Mouse (Mus musculus): ENCODE measurements around the gene Mia. TPM values are rescaled to one million over a fixed set of nuclear protein-coding genes. Genes with fewer than 3 reads are reported as not detected.

Gene Mia
- polyA plus RNA-seq, 1 experiment from 2014 or later, result 18.3 TPM

DNA sequence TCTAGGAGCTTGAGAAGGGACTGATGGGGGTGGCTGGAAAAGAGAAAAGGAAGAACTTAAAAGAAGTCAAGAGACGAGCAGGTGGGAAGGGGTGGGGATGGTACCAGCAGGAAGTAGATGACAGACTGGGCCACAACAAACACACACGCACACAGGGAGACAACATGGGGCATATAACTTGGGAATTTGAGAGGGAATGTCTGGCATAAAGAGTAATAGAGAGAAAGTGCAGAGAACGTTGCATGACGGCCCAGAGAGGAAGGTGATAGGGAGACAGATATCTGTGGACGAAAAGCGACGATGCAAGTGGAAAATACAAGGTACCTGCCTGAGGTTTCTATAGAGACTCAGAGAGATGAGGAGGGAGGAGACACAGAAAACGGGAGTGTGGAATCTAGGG, 15.3 kb downstream of the Mia start:
- H3K27ac ChIP-seq, result peak overlapping the region; percentile 99
- H3K9me3 ChIP-seq (replicated peaks), result no peaks in the 10 kb centered on the region
- H3K9ac ChIP-seq, result peak overlapping the region; percentile 79
- peaks cover 40% of the 10 kb centered on the region for H3K36me3 ChIP-seq
- WGBS, result under 1% methylated on average over 8 of the region's 8 CpGs
- peak overlapping the region; percentile 86 for H3K4me2 ChIP-seq
- no peak for ATAC-seq (replicated peaks; ENCODE audit: low FRiP score)
- no peaks in the 10 kb centered on the region for H3K27me3 ChIP-seq
- H3K4me1 ChIP-seq, result peaks cover 61% of the 10 kb centered on the region
- H3K4me3 ChIP-seq (replicated peaks), result peak overlapping the region; percentile 72

DNA sequence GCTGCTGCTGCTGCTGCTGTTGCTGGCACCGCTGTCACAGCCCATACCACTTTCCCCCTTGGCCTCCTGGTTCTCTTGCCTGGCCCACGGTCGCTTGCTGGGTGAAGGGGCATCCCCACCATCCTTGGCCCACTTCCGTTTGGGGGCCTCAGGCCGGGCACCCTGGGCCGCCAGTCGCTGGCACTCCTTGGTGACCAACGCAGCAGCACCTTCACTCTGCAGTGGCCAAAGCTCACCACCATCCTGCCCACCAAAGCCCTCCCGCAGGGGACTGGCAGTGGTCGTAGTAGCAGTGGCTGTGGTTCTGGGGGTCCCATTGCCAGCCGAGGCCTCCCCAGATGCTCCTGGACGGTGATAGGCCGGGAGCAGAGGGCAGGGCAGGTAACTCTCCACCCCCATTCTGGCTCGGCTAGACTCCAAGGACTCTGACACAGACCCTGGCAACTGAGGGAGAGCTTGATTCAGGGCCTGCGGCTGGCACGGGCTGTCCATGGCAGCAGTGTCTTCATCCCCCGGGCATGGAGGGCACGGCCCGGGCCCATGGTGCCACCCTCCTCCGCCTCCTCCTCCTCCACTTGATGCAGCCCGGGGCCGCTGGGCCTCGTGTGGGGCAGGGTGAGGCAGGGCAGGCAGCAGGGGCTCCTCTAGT, 15.8 kb downstream of the Mia start:
- H3K4me1 ChIP-seq, result peaks cover 67% of the 10 kb centered on the region
- H3K36me3 ChIP-seq, result peaks cover 37% of the 10 kb centered on the region
- 64% methylated on average over 23 of the region's 23 CpGs for WGBS
- no peak for ATAC-seq (replicated peaks; ENCODE audit: low FRiP score)
- H3K9me3 ChIP-seq (replicated peaks), result no peaks in the 10 kb centered on the region
- H3K4me2 ChIP-seq, result peak overlapping the region; percentile 86
- H3K27me3 ChIP-seq, result no peaks in the 10 kb centered on the region
- 0 out of 2 replicates have a peak overlapping the region, but pooled peaks have one; percentile 99 for H3K27ac ChIP-seq
- H3K4me3 ChIP-seq (replicated peaks), result peak overlapping the region; percentile 72
- peak overlapping the region; percentile 79 for H3K9ac ChIP-seq

DNA sequence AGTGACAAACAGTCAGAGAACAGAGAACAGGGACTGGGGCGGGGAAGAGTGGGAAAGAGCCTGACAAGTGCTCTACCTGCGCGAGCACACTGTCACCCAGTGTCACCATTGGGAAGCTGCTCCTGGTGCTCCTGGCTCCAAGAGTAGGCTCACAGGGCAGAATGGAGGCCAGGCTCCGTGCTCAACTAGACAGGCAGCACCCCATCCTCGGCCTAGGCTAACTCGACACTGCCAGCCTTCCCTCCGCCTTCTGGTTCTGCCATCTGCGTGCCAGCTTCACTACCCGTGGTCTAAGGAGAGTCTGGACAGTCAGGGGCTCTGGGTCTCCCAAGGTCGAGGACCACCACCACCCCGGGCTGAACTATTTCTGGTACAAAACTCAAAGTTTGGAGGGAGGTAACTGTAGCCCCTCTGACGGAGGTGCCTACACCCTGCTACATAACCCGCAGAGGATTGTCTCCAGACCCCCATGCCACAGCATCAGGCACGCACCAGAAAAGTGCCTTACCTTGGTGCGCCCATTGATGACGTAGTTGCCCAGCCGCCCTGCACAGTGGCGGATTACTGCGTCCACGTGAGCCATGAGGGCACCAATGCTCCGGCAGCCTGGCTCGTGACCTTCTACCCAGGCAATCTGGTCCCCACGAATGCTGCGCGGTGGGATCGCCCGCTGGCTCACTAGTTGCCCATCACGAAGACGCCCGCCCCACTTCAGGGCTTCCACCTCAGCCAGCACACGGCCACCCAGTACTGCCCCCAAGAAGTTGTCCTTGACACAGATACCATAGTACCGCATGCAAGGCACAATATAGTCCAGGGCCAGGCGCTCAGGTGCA, 16.6 kb downstream of the Mia start:
- Histone ChIP-seq H3K4me1 (peaks cover 70% of the 10 kb centered on the region), H3K9ac (peak overlapping the region; percentile 79), H3K9me3 (replicated peaks) (no peaks in the 10 kb centered on the region), H3K27me3 (no peaks in the 10 kb centered on the region), H3K4me3 (replicated peaks) (peak overlapping the region; percentile 72), H3K4me2 (peak overlapping the region; percentile 86), H3K27ac (no peak overlapping the region), H3K36me3 (peaks cover 41% of the 10 kb centered on the region)
- WGBS, result 78% methylated on average over 33 of the region's 33 CpGs
- no peak for ATAC-seq (replicated peaks; ENCODE audit: low FRiP score)

DNA sequence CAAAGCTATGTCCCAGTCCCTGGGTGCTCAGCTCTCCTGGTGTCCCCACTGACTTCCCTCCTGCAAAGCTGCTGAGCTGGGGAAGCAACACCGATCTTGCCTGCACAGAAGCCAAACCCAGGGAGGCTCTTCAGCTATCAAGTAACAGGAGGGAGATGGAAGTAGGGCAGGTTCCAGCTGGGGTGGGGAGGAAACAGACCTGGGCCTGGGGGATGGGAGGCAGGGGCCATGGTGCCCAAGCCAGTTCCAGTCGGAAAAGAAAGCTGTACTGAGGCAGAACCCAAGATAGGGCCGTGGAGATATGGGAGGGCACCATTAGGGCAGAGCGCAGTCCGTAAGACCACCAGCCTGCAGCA, 17.5 kb downstream of the Mia start:
- H3K4me1 ChIP-seq, result peaks cover 70% of the 10 kb centered on the region
- peak overlapping the region; percentile 72; the same call in 1 of the 2 replicates for H3K4me3 ChIP-seq (replicated peaks)

DNA sequence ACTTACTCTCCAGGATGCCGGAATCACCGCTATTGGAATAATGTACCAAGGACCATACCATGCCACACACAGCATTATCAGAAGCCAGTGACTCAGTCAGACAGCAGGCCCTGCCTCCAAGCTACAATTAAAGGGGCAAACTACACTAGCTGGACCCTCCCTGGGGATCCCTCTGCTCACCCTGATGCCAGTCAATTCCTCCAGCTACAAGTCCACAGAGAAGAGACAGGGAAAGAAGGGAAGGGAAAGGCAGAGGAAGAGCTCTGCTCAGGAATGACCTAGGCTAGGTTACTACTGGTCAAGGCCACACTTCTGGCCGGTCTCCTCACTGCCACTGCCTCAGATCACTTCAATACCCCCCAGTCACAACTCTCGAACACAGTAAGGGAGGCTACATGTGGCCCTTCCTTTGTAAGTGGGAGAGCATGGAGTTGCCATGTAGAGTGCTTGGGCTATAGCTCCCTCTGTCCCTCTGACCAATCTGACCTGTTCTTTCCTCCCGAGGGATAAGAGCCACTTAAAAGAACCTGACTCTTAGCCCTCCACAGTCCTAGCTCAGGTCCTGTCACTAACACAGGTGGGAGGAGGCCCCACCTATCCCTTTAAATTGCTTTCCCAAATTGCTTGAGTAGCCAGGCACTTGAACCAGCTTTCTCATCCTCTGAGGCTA, 18.0 kb downstream of the Mia start:
- WGBS, result 74% methylated on average over 5 of the region's 5 CpGs
- H3K4me1 ChIP-seq, result peaks cover 69% of the 10 kb centered on the region

More for the DNA sequence above, 17.5 kb downstream of the Mia start:
- Histone ChIP-seq H3K36me3 (peaks cover 50% of the 10 kb centered on the region), H3K27me3 (no peaks in the 10 kb centered on the region), H3K27ac (no peak overlapping the region), H3K9me3 (replicated peaks) (no peaks in the 10 kb centered on the region), H3K9ac (no peak overlapping the region), H3K4me2 (peak overlapping the region; percentile 86)
- ATAC-seq (replicated peaks; ENCODE audit: low FRiP score), result no peak
- whole genome bisulfite sequencing, result 56% methylated on average over 5 of the region's 5 CpGs

DNA sequence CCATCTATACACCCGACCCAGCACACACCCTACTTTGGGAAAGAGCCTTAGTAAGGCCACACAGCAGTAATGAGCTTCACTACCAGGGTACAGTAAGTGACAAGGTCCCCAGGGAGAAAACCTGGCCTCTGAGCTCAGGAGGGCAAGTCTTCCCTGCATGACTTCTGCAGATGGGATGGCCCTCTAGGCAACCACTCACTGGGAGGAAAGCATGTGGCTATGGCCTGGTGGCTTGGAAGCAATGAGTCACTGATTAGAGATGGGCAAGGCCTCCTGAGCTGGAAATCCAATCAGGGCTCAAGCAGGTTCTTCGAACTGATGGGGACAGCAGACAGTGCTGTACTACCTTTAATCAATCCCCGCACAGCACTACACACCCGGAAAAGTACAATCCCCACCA, 19.2 kb downstream of the Mia start:
- Histone ChIP-seq H3K4me1 (peaks cover 61% of the 10 kb centered on the region), H3K4me3 (replicated peaks) (no peak overlapping the region), H3K9ac (0 out of 2 replicates have a peak overlapping the region, but pooled peaks have one; percentile 1), H3K36me3 (peaks cover 64% of the 10 kb centered on the region), H3K27me3 (no peaks in the 10 kb centered on the region), H3K4me2 (no peak overlapping the region), H3K9me3 (replicated peaks) (no peaks in the 10 kb centered on the region), H3K27ac (peak overlapping the region; percentile 4; the same call in 1 of the 2 replicates)
- 79% methylated on average over 4 of the region's 4 CpGs for WGBS
- ATAC-seq (replicated peaks; ENCODE audit: low FRiP score), result no peak

More for the DNA sequence above, 18.0 kb downstream of the Mia start:
- Histone ChIP-seq H3K27ac (peak overlapping the region; percentile 10; the same call in 1 of the 2 replicates), H3K36me3 (peaks cover 56% of the 10 kb centered on the region), H3K27me3 (no peaks in the 10 kb centered on the region), H3K9ac (no peak overlapping the region), H3K4me3 (replicated peaks) (0 out of 2 replicates have a peak overlapping the region, but pooled peaks have one; percentile 72), H3K9me3 (replicated peaks) (no peaks in the 10 kb centered on the region), H3K4me2 (peak overlapping the region; percentile 86)
- ATAC-seq (replicated peaks; ENCODE audit: low FRiP score), result no peak

DNA sequence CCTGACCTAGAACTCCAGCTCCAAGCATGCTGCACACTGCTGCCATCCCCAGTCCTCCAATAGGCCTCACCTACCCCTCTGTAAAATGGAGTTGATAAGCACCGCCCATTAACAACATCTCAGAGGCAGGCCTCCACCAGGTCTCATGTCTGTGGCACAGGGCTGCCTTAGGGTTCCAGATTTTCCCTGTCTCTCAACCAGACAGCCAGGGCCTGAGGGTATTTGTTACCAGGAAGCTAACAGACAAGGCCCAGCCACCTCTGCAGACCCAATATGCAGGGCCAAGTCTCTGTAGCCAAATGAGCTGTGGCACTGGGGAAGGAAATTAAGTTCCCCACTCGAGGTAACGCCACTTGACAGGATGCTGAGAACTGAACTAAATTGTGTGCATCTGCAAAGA, 20.0 kb downstream of the Mia start:
- Histone ChIP-seq H3K4me1 (peaks cover 60% of the 10 kb centered on the region), H3K4me2 (no peak overlapping the region), H3K27me3 (no peaks in the 10 kb centered on the region), H3K36me3 (peaks cover 64% of the 10 kb centered on the region), H3K4me3 (replicated peaks) (no peak overlapping the region), H3K9me3 (replicated peaks) (no peaks in the 10 kb centered on the region), H3K27ac (peak overlapping the region; percentile 13; the same call in 1 of the 2 replicates), H3K9ac (no peak overlapping the region)
- 79% methylated on average over 3 of the region's 3 CpGs for WGBS
- no peak for ATAC-seq (replicated peaks; ENCODE audit: low FRiP score)

DNA sequence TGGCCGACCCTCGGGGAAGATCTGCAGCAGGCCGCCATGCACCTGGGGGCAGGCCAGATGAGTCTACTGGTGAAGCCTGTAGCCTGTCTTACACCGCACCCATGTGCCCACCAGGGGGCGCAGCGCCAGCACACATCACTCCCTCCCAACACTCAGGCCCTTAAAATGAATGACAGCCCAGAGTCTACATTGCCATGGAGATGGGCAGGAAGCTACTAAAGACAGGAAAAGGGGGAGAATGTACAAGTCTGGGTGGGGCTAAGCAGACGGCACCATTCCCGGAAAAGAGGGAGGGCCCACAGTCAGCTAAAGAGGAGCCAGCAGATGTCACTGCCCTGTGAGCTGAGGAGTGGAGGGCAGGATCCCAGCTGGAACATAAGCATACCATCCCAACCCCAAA, 21.1 kb downstream of the Mia start:
- H3K27ac ChIP-seq, result peak overlapping the region; percentile 63; the same call in 1 of the 2 replicates
- peaks cover 61% of the 10 kb centered on the region for H3K36me3 ChIP-seq
- no peak overlapping the region for H3K9ac ChIP-seq
- H3K9me3 ChIP-seq (replicated peaks), result no peaks in the 10 kb centered on the region
- WGBS, result 17% methylated on average over 8 of the region's 8 CpGs
- ATAC-seq (replicated peaks; ENCODE audit: low FRiP score), result peak; percentile 92
- H3K27me3 ChIP-seq, result no peaks in the 10 kb centered on the region
- H3K4me3 ChIP-seq (replicated peaks), result no peak overlapping the region; the same call in 1 of the 2 replicates
- H3K4me1 ChIP-seq, result peaks cover 50% of the 10 kb centered on the region
- H3K4me2 ChIP-seq, result no peak overlapping the region

DNA sequence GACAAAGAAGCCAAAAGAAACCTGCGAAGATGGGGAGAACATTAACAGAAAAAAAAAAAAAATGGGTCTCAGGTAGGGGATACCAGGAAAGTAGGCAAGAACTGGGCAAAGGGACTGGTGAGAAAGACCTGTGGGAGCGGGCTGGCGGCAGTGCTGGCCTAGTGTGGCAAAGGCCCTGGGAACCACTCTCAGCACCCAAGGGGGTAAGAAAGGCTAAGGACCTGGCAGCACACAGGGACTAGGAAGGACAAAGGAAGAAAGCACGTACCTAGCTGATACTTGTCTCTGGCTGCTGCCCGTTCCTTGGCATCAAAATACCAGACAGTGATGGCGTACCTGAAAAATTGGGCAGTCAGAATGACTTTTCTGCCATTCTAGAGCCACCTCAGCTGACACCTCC, 21.7 kb downstream of the Mia start:
- no peak overlapping the region for H3K4me3 ChIP-seq (replicated peaks)
- no peak for ATAC-seq (replicated peaks; ENCODE audit: low FRiP score)
- peaks cover 55% of the 10 kb centered on the region for H3K36me3 ChIP-seq
- peaks cover 44% of the 10 kb centered on the region for H3K4me1 ChIP-seq
- H3K9me3 ChIP-seq (replicated peaks), result no peaks in the 10 kb centered on the region
- no peak overlapping the region for H3K9ac ChIP-seq
- H3K27me3 ChIP-seq, result no peaks in the 10 kb centered on the region
- H3K27ac ChIP-seq, result no peak overlapping the region
- H3K4me2 ChIP-seq, result no peak overlapping the region
- WGBS, result 94% methylated on average over 6 of the region's 6 CpGs

DNA sequence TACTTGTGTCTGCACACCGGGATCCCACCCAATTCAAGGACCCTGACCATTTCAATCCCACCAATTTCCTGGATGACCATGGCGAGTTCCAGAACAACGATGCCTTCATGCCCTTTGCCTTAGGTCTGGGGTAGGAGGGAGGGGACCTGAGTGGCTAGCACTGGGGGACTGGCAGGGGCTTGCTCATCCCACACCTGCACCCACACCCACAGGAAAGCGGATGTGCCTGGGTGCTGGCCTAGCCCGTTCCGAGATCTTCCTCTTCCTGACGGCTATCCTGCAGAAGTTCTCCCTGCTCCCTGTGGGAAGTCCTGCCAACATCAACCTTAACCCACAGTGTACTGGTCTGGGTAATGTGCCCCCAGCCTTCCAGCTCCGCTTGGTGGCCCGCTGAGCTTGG, 22.8 kb downstream of the Mia start:
- WGBS, result 93% methylated on average over 9 of the region's 9 CpGs
- no peak overlapping the region for H3K9ac ChIP-seq
- H3K9me3 ChIP-seq (replicated peaks), result no peaks in the 10 kb centered on the region
- no peak for ATAC-seq (replicated peaks; ENCODE audit: low FRiP score)
- no peaks in the 10 kb centered on the region for H3K27me3 ChIP-seq
- no peak overlapping the region for H3K27ac ChIP-seq
- no peak overlapping the region for H3K4me2 ChIP-seq
- no peak overlapping the region for H3K4me3 ChIP-seq (replicated peaks)
- peaks cover 47% of the 10 kb centered on the region for H3K36me3 ChIP-seq
- peaks cover 36% of the 10 kb centered on the region for H3K4me1 ChIP-seq

DNA sequence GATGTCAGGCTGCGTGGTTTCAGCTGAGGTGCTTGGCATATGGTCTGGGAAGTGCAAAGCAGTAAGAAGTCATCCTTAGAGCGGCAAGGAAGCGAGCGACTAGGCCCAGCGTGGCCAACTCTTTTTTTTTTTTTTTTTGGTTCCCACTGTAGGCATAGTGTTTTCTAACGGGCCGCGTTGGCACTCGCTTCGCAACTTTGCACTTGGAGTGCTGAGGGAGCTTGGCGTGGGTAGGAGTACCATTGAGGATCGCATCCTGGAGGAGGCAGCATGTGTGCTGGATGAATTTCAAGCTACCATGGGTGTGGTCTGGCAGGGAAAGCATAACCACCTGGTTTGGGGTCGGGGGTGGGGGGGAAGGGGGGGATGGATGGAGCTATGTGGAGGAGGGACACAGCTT, 25.0 kb downstream of the Mia start:
- H3K36me3 ChIP-seq, result peaks cover 27% of the 10 kb centered on the region
- H3K4me2 ChIP-seq, result no peak overlapping the region
- no peak overlapping the region for H3K27ac ChIP-seq
- H3K4me1 ChIP-seq, result peaks cover 16% of the 10 kb centered on the region
- WGBS, result 84% methylated on average over 13 of the region's 13 CpGs
- no peaks in the 10 kb centered on the region for H3K9me3 ChIP-seq (replicated peaks)
- H3K27me3 ChIP-seq, result no peaks in the 10 kb centered on the region
- no peak for ATAC-seq (replicated peaks; ENCODE audit: low FRiP score)
- H3K4me3 ChIP-seq (replicated peaks), result no peak overlapping the region
- no peak overlapping the region for H3K9ac ChIP-seq

Measured in kidney, embryonic 15.5 days (tissue).